Mouse (Mus musculus) forebrain, embryonic 15.5 days (tissue): ENCODE measurements around the gene Hspe1. TPM values are rescaled to one million over a fixed set of nuclear protein-coding genes. Genes with fewer than 3 reads are reported as not detected.

Source experiments
- ATAC-seq: fragments of 200-750 bp; cut with Nextera tagmentation; replicated peaks from 2 replicates; pipeline ENCODE4 v1.8.0; 2017; ENCODE audit warnings: mild to moderate bottlenecking, moderate TSS enrichment, moderate library complexity
- H3K27ac ChIP-seq: fragments of 300-500 bp; sonication (generic); replicated peaks from 2 replicates; pipeline ENCODE4 v1.5.1; 2015; ENCODE audit warnings: mild to moderate bottlenecking, inconsistent platforms
- H3K27me3 ChIP-seq: fragments of 300-500 bp; sonication (generic); 2 replicates; pipeline ENCODE4 v1.6.1; 2015; ENCODE audit warnings: inconsistent platforms
- H3K36me3 ChIP-seq: fragments of 300-500 bp; sonication (generic); 2 replicates; pipeline ENCODE4 v1.6.1; 2015; ENCODE audit warnings: mild to moderate bottlenecking, inconsistent platforms
- H3K4me1 ChIP-seq: fragments of 300-500 bp; sonication (generic); 2 replicates; pipeline ENCODE4 v1.6.1; 2015; ENCODE audit warnings: inconsistent platforms
- H3K4me2 ChIP-seq: fragments of 300-500 bp; sonication (generic); replicated peaks from 2 replicates; pipeline ENCODE4 v1.6.1; 2015; ENCODE audit warnings: mild to moderate bottlenecking, inconsistent platforms
- H3K4me3 ChIP-seq: fragments of 300-500 bp; sonication (generic); 2 replicates; pipeline ENCODE4 v1.5.1; 2015; ENCODE audit warnings: mild to moderate bottlenecking, inconsistent platforms
- H3K9ac ChIP-seq: fragments of 300-500 bp; sonication (generic); replicated peaks from 2 replicates; pipeline ENCODE4 v1.6.1; 2015; ENCODE audit warnings: mild to moderate bottlenecking, inconsistent platforms
- H3K9me3 ChIP-seq: fragments of 300-500 bp; sonication (generic); 2 replicates; pipeline ENCODE4 v1.6.1; 2016; ENCODE audit warnings: inconsistent platforms
- WGBS: fragments of 180-500 bp; shearing (Covaris S2); methylation state at CpG from one replicate; pipeline ENCODE4 v1.1.7; 2015; ENCODE audit warnings: mixed read lengths; 5-methylcytosine and 5-hydroxymethylcytosine counted together
- polyA plus RNA-seq: library from polyadenylated mRNA; unstranded; fragments of >200 nt; fragmentation: Nextera tagmentation; extraction: Ambion mirVana; gene quantifications from 2 replicates; pipeline ENCODE4 v1.2.1, GENCODE M21; 2015

Hspe1 gene
- polyA plus RNA-seq, 1 experiment from 2014 or later = 253 TPM

- peak overlapping the region; percentile 91 for H3K4me2 ChIP-seq
- WGBS = under 1% methylated on average over 54 of the region's 57 CpGs
- peaks cover 40% of the 10 kb centered on the region for H3K36me3 ChIP-seq
- no peaks in the 10 kb centered on the region for H3K27me3 ChIP-seq
- H3K9me3 ChIP-seq = no peaks in the 10 kb centered on the region
- H3K9ac ChIP-seq = peak overlapping the region; percentile 99
- peak; percentile 83 for ATAC-seq
- peaks cover 42% of the 10 kb centered on the region for H3K4me1 ChIP-seq
- peak overlapping the region; percentile 96 for H3K27ac ChIP-seq
- peak overlapping the region; percentile 100 for H3K4me3 ChIP-seq
Measured at GRCm38 (mm10) chr1:55087401-55087904, 479 bp upstream of the Hspe1 start.

GRCm38 (mm10) chr1:55088611-55089497, 922 bp downstream of the Hspe1 start:
- Histone ChIP-seq H3K36me3 (peaks cover 38% of the 10 kb centered on the region), H3K27ac (peak overlapping the region; percentile 96), H3K4me2 (peak overlapping the region; percentile 91), H3K27me3 (no peaks in the 10 kb centered on the region), H3K9me3 (no peaks in the 10 kb centered on the region), H3K9ac (peak overlapping the region; percentile 99), H3K4me3 (peak overlapping the region; percentile 100), H3K4me1 (peaks cover 42% of the 10 kb centered on the region)
- WGBS = 8% methylated on average over 16 of the region's 16 CpGs
- ATAC-seq = no peak

- Histone ChIP-seq H3K4me3 (peak overlapping the region; percentile 100), H3K36me3 (peaks cover 33% of the 10 kb centered on the region), H3K9ac (0 out of 2 replicates have a peak overlapping the region, but pooled peaks have one; percentile 99), H3K4me1 (peaks cover 35% of the 10 kb centered on the region), H3K27ac (no peak overlapping the region), H3K9me3 (no peaks in the 10 kb centered on the region), H3K4me2 (peak overlapping the region; percentile 91), H3K27me3 (no peaks in the 10 kb centered on the region)
- no peak for ATAC-seq
- 87% methylated on average over 5 of the region's 5 CpGs for WGBS
Measured at GRCm38 (mm10) chr1:55089498-55090064, 1.6 kb downstream of the Hspe1 start.

GRCm38 (mm10) chr1:55092056-55092455, 4.1 kb downstream of the Hspe1 start:
- ATAC-seq = no peak
- Histone ChIP-seq H3K27me3 (no peaks in the 10 kb centered on the region), H3K4me2 (no peak overlapping the region), H3K4me3 (no peak overlapping the region), H3K27ac (no peak overlapping the region), H3K4me1 (peaks cover 18% of the 10 kb centered on the region), H3K36me3 (peaks cover 31% of the 10 kb centered on the region), H3K9ac (no peak overlapping the region), H3K9me3 (no peaks in the 10 kb centered on the region)
- 87% methylated on average over 2 of the region's 2 CpGs for WGBS

- Histone ChIP-seq H3K27ac (no peak overlapping the region), H3K27me3 (no peaks in the 10 kb centered on the region), H3K4me3 (no peak overlapping the region), H3K4me1 (peaks cover 17% of the 10 kb centered on the region), H3K4me2 (no peak overlapping the region), H3K9me3 (no peaks in the 10 kb centered on the region), H3K36me3 (peaks cover 31% of the 10 kb centered on the region), H3K9ac (no peak overlapping the region)
- 84% methylated on average over 1 of the region's 1 CpGs for WGBS
- no peak for ATAC-seq
Measured at GRCm38 (mm10) chr1:55092469-55092868, 4.5 kb downstream of the Hspe1 start.

- no peak overlapping the region for H3K27ac ChIP-seq
- no peak overlapping the region for H3K9ac ChIP-seq
- H3K4me2 ChIP-seq = no peak overlapping the region
- no peaks in the 10 kb centered on the region for H3K9me3 ChIP-seq
- H3K36me3 ChIP-seq = no peaks in the 10 kb centered on the region
- ATAC-seq = no peak
- H3K27me3 ChIP-seq = no peaks in the 10 kb centered on the region
- no peak overlapping the region for H3K4me3 ChIP-seq
- 89% methylated on average over 9 of the region's 9 CpGs for WGBS
- no peaks in the 10 kb centered on the region for H3K4me1 ChIP-seq
Measured at GRCm38 (mm10) chr1:55106919-55107585, 19.1 kb downstream of the Hspe1 start.

- Histone ChIP-seq H3K4me3 (no peak overlapping the region), H3K4me2 (no peak overlapping the region), H3K9me3 (no peaks in the 10 kb centered on the region), H3K27me3 (no peaks in the 10 kb centered on the region), H3K4me1 (no peaks in the 10 kb centered on the region), H3K27ac (no peak overlapping the region), H3K9ac (no peak overlapping the region), H3K36me3 (no peaks in the 10 kb centered on the region)
- 86% methylated on average over 1 of the region's 1 CpGs for WGBS
- no peak for ATAC-seq
Measured at GRCm38 (mm10) chr1:55107644-55108043, 19.7 kb downstream of the Hspe1 start.

GRCm38 (mm10) chr1:55108473-55108872, 20.5 kb downstream of the Hspe1 start:
- no peak overlapping the region for H3K9ac ChIP-seq
- WGBS = 37% methylated on average over 2 of the region's 2 CpGs
- no peak for ATAC-seq
- no peak overlapping the region for H3K27ac ChIP-seq
- H3K9me3 ChIP-seq = no peaks in the 10 kb centered on the region
- H3K36me3 ChIP-seq = no peaks in the 10 kb centered on the region
- no peaks in the 10 kb centered on the region for H3K27me3 ChIP-seq
- no peak overlapping the region for H3K4me3 ChIP-seq
- no peaks in the 10 kb centered on the region for H3K4me1 ChIP-seq
- no peak overlapping the region for H3K4me2 ChIP-seq

- Histone ChIP-seq H3K27ac (no peak overlapping the region), H3K9me3 (no peaks in the 10 kb centered on the region), H3K4me3 (no peak overlapping the region), H3K4me1 (no peaks in the 10 kb centered on the region), H3K27me3 (no peaks in the 10 kb centered on the region), H3K9ac (no peak overlapping the region), H3K4me2 (no peak overlapping the region), H3K36me3 (no peaks in the 10 kb centered on the region)
- ATAC-seq = no peak
- 84% methylated on average over 4 of the region's 4 CpGs for WGBS
Measured at GRCm38 (mm10) chr1:55109066-55109766, 21.3 kb downstream of the Hspe1 start.

GRCm38 (mm10) chr1:55123046-55123445, 35.1 kb downstream of the Hspe1 start:
- H3K9ac ChIP-seq = no peak overlapping the region
- 88% methylated on average over 5 of the region's 5 CpGs for WGBS
- no peak overlapping the region for H3K4me2 ChIP-seq
- H3K9me3 ChIP-seq = no peaks in the 10 kb centered on the region
- H3K27me3 ChIP-seq = no peaks in the 10 kb centered on the region
- no peak for ATAC-seq
- no peak overlapping the region for H3K27ac ChIP-seq
- no peaks in the 10 kb centered on the region for H3K4me1 ChIP-seq
- no peak overlapping the region for H3K4me3 ChIP-seq
- H3K36me3 ChIP-seq = no peaks in the 10 kb centered on the region

GRCm38 (mm10) chr1:55123561-55123960, 35.6 kb downstream of the Hspe1 start:
- Histone ChIP-seq H3K27me3 (no peaks in the 10 kb centered on the region), H3K27ac (no peak overlapping the region), H3K9ac (no peak overlapping the region), H3K4me3 (no peak overlapping the region), H3K4me1 (no peaks in the 10 kb centered on the region), H3K9me3 (no peaks in the 10 kb centered on the region), H3K4me2 (no peak overlapping the region), H3K36me3 (no peaks in the 10 kb centered on the region)
- 96% methylated on average over 2 of the region's 2 CpGs for WGBS
- no peak for ATAC-seq
